Mouse (Mus musculus): ENCODE results near the gene Ing3. TPM values are rescaled to one million over a fixed set of nuclear protein-coding genes. Genes with fewer than 3 reads are reported as not detected.

Gene Ing3
- 51.1 and 51.7 TPM in 2 replicates for polyA plus RNA-seq (2014; fragmentation: Nextera tagmentation; extraction: Ambion mirVana)

DNA sequence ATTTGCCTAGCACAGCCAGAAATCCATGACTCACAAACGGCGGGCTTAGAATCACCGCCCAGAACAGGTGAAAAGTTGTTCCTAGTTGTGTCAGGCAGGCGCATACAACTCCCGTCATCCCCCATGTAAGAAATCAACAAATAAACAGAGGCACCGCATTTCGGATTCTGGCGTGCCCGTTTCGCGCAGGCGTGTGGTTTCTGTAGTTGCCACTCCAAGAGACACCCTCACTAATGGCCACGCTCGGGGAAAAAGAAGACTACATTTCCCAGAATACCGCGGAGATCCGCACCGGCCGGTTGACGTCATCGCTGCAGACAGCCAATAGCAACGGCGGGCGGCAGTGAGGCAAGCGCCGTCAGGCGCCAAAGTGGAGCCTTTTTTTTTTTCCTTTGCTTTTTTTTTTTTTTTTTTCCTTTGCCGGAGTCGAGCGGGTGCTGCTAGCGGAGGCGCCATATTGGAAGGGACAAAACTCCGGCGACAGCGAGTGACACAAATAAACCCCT, at the start of gene Ing3:
Gene Ing3 (plus strand): TSS at position 346 of the 506 bp plus-strand sequence.
- Histone ChIP-seq H3K27ac (replicated peaks; ENCODE audit: low read depth, low read length) (peak within 1 kb of the TSS; percentile 93), H3K9ac (replicated peaks; ENCODE audit: low read length) (peak within 1 kb of the TSS; percentile 79), H3K4me3 (ENCODE audit: low read depth, low read length) (peak within 1 kb of the TSS; percentile 64), H3K9me3 (replicated peaks; ENCODE audit: control insufficient read depth, low read length) (no peaks in the 10 kb centered on the region), H3K27me3 (ENCODE audit: control insufficient read depth, insufficient read depth, low read length) (no peaks in the 10 kb centered on the region), H3K4me2 (ENCODE audit: low read depth, low read length) (peak within 1 kb of the TSS; percentile 46), H3K4me1 (ENCODE audit: control insufficient read depth, insufficient read depth, low read length) (no peaks in the 10 kb centered on the region), H3K36me3 (replicated peaks; ENCODE audit: control insufficient read depth, insufficient read depth, low read depth, low read length) (no peaks in the 10 kb centered on the region)
- peak; percentile 99 for DNase-seq (ENCODE audit: low spot score)
- ATAC-seq (replicated peaks; ENCODE audit: insufficient number of reproducible peaks, low FRiP score, low TSS enrichment, low read depth) = peak; percentile 99
- WGBS = 0% methylated on average over 35 of the region's 35 CpGs

DNA sequence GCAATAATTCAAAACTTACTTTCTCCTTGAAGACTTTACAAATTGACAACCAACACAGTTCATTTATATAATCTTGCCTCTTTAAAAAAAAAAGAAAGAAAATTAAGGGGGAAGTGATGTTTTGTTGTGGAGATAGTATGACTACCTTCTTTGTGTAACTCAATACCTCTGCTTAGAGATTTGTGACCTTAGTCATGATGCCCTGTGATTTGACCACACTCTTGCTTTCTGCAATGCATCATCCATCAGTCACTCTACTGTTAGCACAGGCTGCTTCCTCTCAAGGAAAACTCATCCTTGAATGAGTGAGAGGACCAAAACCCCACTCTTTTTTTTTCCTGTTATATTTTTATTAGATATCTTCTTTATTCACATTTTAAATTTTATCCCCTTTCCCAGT, 39.7 kb upstream of the Ing3 start:
- DNase-seq (ENCODE audit: low spot score) (no peak), ATAC-seq (replicated peaks; ENCODE audit: insufficient number of reproducible peaks, low FRiP score, low TSS enrichment, low read depth) (no peak)
- Histone ChIP-seq H3K9me3 (replicated peaks; ENCODE audit: control insufficient read depth, low read length) (no peaks in the 10 kb centered on the region), H3K4me2 (ENCODE audit: low read depth, low read length) (no peak overlapping the region), H3K4me3 (ENCODE audit: low read depth, low read length) (no peak overlapping the region), H3K27ac (replicated peaks; ENCODE audit: low read depth, low read length) (no peak overlapping the region), H3K27me3 (ENCODE audit: control insufficient read depth, insufficient read depth, low read length) (no peaks in the 10 kb centered on the region), H3K36me3 (replicated peaks; ENCODE audit: control insufficient read depth, insufficient read depth, low read depth, low read length) (no peaks in the 10 kb centered on the region), H3K9ac (replicated peaks; ENCODE audit: low read length) (no peak overlapping the region), H3K4me1 (ENCODE audit: control insufficient read depth, insufficient read depth, low read length) (no peaks in the 10 kb centered on the region)

GRCm38 (mm10) chr6:21910804-21911203, 38.6 kb upstream of the Ing3 start:
- Histone ChIP-seq H3K9ac (replicated peaks; ENCODE audit: low read length) (no peak overlapping the region), H3K36me3 (replicated peaks; ENCODE audit: control insufficient read depth, insufficient read depth, low read depth, low read length) (no peaks in the 10 kb centered on the region), H3K4me3 (ENCODE audit: low read depth, low read length) (no peak overlapping the region), H3K4me2 (ENCODE audit: low read depth, low read length) (no peak overlapping the region), H3K4me1 (ENCODE audit: control insufficient read depth, insufficient read depth, low read length) (no peaks in the 10 kb centered on the region), H3K27ac (replicated peaks; ENCODE audit: low read depth, low read length) (no peak overlapping the region), H3K9me3 (replicated peaks; ENCODE audit: control insufficient read depth, low read length) (no peaks in the 10 kb centered on the region), H3K27me3 (ENCODE audit: control insufficient read depth, insufficient read depth, low read length) (no peaks in the 10 kb centered on the region)
- ATAC-seq (replicated peaks; ENCODE audit: insufficient number of reproducible peaks, low FRiP score, low TSS enrichment, low read depth) = no peak
- 87% methylated on average over 6 of the region's 6 CpGs for WGBS
- DNase-seq (ENCODE audit: low spot score) = no peak

GRCm38 (mm10) chr6:21916591-21916990, 32.8 kb upstream of the Ing3 start:
- H3K4me2 ChIP-seq (ENCODE audit: low read depth, low read length) = no peak overlapping the region
- H3K9ac ChIP-seq (replicated peaks; ENCODE audit: low read length) = no peak overlapping the region
- no peaks in the 10 kb centered on the region for H3K9me3 ChIP-seq (replicated peaks; ENCODE audit: control insufficient read depth, low read length)
- ATAC-seq (replicated peaks; ENCODE audit: insufficient number of reproducible peaks, low FRiP score, low TSS enrichment, low read depth) (no peak), DNase-seq (ENCODE audit: low spot score) (no peak)
- no peak overlapping the region for H3K4me3 ChIP-seq (ENCODE audit: low read depth, low read length)
- H3K36me3 ChIP-seq (replicated peaks; ENCODE audit: control insufficient read depth, insufficient read depth, low read depth, low read length) = no peaks in the 10 kb centered on the region
- no peak overlapping the region for H3K27ac ChIP-seq (replicated peaks; ENCODE audit: low read depth, low read length)
- WGBS = 87% methylated on average over 2 of the region's 2 CpGs
- H3K4me1 ChIP-seq (ENCODE audit: control insufficient read depth, insufficient read depth, low read length) = no peaks in the 10 kb centered on the region
- H3K27me3 ChIP-seq (ENCODE audit: control insufficient read depth, insufficient read depth, low read length) = no peaks in the 10 kb centered on the region

DNA sequence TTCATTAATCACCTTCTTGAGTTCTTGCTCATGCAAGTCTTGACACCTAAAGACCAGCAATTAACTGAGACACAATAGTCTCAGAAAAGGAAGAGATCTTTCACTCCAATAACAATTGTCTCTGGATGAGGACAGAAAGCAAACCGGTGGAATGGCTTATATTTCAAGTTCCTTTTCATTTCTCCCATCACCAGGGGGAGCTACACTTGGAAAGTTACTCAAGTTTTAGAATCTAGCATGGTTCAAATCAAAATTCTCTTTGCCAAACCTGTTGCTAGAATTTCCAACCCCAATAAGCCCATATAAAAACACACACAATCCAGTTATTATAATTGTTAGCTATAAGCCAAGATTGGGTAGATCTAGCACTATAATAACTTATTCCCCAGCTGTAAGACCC, 25.2 kb upstream of the Ing3 start:
- Histone ChIP-seq H3K27ac (replicated peaks; ENCODE audit: low read depth, low read length) (no peak overlapping the region), H3K36me3 (replicated peaks; ENCODE audit: control insufficient read depth, insufficient read depth, low read depth, low read length) (no peaks in the 10 kb centered on the region), H3K9ac (replicated peaks; ENCODE audit: low read length) (no peak overlapping the region), H3K4me3 (ENCODE audit: low read depth, low read length) (no peak overlapping the region), H3K4me1 (ENCODE audit: control insufficient read depth, insufficient read depth, low read length) (no peaks in the 10 kb centered on the region), H3K4me2 (ENCODE audit: low read depth, low read length) (no peak overlapping the region), H3K9me3 (replicated peaks; ENCODE audit: control insufficient read depth, low read length) (no peaks in the 10 kb centered on the region), H3K27me3 (ENCODE audit: control insufficient read depth, insufficient read depth, low read length) (no peaks in the 10 kb centered on the region)
- ATAC-seq (replicated peaks; ENCODE audit: insufficient number of reproducible peaks, low FRiP score, low TSS enrichment, low read depth) = no peak
- 28% methylated on average over 1 of the region's 1 CpGs for WGBS
- DNase-seq (ENCODE audit: low spot score) = peak; percentile 17

DNA sequence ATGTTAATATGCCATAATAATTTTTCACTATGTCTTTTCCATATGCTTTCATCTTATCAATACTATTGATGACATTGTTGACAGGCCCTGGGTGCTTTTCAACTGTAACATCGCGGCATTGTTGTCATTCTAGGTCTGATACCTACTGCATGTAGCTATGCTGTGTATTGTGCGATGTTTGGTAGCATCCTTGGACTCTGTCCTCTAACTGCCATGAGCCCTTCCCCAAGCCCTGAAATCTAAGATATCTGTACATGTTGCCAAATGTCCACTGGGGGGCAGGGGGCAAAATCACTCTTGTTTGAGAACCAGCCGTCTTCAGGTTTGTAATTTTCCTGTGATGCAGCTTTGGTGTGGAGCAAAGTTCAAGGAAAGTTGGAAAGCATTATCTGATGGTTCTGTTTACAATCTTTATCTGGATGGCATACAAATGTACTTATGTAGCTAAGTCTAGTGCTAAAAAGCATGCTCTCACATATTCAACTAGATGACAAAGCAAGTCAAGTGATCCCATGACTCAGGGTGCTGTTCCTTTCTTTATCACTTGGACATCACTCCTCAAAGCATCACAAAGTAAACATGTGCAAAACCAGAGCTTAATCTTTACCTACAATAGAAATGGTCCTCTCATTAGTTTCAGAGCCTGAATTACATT, 11.3 kb upstream of the Ing3 start:
- Histone ChIP-seq H3K9ac (replicated peaks; ENCODE audit: low read length) (no peak overlapping the region), H3K4me3 (ENCODE audit: low read depth, low read length) (no peak overlapping the region), H3K36me3 (replicated peaks; ENCODE audit: control insufficient read depth, insufficient read depth, low read depth, low read length) (no peaks in the 10 kb centered on the region), H3K9me3 (replicated peaks; ENCODE audit: control insufficient read depth, low read length) (no peaks in the 10 kb centered on the region), H3K27ac (replicated peaks; ENCODE audit: low read depth, low read length) (no peak overlapping the region), H3K4me2 (ENCODE audit: low read depth, low read length) (no peak overlapping the region), H3K4me1 (ENCODE audit: control insufficient read depth, insufficient read depth, low read length) (no peaks in the 10 kb centered on the region), H3K27me3 (ENCODE audit: control insufficient read depth, insufficient read depth, low read length) (no peaks in the 10 kb centered on the region)
- DNase-seq (ENCODE audit: low spot score) (no peak), ATAC-seq (replicated peaks; ENCODE audit: insufficient number of reproducible peaks, low FRiP score, low TSS enrichment, low read depth) (no peak)
- WGBS = 82% methylated on average over 4 of the region's 4 CpGs

DNA sequence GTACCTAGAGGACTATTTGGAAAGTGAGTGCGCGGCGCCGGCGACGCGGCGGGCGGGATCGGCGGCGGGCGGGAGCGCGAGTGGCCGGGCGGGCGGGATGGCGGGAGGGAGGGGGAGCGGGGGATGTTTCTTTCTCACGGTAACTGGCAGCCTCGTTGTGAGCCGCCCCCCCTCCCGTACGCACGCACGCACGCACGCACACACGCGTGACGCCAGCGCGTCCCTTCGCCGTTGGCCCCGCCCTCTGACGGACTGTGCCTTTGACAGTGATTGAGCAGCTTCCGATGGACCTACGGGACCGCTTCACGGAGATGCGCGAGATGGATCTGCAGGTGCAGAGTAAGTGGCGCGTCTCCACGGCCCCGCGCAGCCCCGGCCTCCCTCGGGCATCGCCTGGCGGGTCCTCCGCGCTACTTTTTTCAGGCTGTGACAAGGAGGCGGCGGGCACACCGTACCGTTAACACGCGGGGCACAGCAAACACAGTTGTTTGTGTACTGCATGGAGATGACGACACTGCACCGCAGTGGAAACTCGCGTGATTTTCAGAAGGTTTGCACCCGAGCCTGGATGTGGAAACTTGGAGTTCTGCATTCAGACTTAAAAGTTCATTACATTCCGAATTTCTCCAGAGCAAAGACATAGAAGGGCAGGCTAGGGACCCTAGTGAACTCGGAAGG, 539 bp downstream of the Ing3 start:
- ATAC-seq (replicated peaks; ENCODE audit: insufficient number of reproducible peaks, low FRiP score, low TSS enrichment, low read depth) (peak; percentile 95), DNase-seq (ENCODE audit: low spot score) (peak; percentile 96)
- Histone ChIP-seq H3K4me3 (ENCODE audit: low read depth, low read length) (peak overlapping the region; percentile 64), H3K27me3 (ENCODE audit: control insufficient read depth, insufficient read depth, low read length) (no peaks in the 10 kb centered on the region), H3K27ac (replicated peaks; ENCODE audit: low read depth, low read length) (peak overlapping the region; percentile 93), H3K9me3 (replicated peaks; ENCODE audit: control insufficient read depth, low read length) (no peaks in the 10 kb centered on the region), H3K36me3 (replicated peaks; ENCODE audit: control insufficient read depth, insufficient read depth, low read depth, low read length) (no peaks in the 10 kb centered on the region), H3K9ac (replicated peaks; ENCODE audit: low read length) (peak overlapping the region; percentile 79), H3K4me2 (ENCODE audit: low read depth, low read length) (peak overlapping the region; percentile 46), H3K4me1 (ENCODE audit: control insufficient read depth, insufficient read depth, low read length) (no peaks in the 10 kb centered on the region)
- WGBS = under 1% methylated on average over 68 of the region's 68 CpGs

DNA sequence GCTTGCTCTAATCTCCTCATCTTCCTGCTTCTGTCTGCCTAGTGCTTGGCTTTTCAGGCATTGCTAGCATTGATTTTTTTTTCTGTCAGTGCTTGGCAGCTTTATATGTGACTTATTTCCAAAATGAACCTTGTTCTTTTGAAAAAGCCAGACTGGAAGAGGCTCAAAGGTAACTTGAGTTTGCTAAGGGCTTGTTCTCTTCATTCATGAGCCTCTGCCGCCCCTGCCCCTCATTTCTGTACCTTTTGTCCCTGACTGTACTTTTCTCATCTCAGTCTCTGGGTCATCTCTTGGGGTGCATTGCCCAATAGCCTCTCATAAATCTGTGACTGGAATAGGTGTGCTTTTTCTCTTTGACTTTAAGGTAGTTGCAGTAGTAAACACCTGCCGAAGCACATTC, 1.3 kb downstream of the Ing3 start:
- 0 out of 2 replicates have a peak overlapping the region, but pooled peaks have one; percentile 62 for H3K9ac ChIP-seq (replicated peaks; ENCODE audit: low read length)
- H3K4me3 ChIP-seq (ENCODE audit: low read depth, low read length) = peak overlapping the region; percentile 64
- H3K36me3 ChIP-seq (replicated peaks; ENCODE audit: control insufficient read depth, insufficient read depth, low read depth, low read length) = no peaks in the 10 kb centered on the region
- no peaks in the 10 kb centered on the region for H3K27me3 ChIP-seq (ENCODE audit: control insufficient read depth, insufficient read depth, low read length)
- 87% methylated on average over 2 of the region's 2 CpGs for WGBS
- H3K4me2 ChIP-seq (ENCODE audit: low read depth, low read length) = peak overlapping the region; percentile 46
- H3K4me1 ChIP-seq (ENCODE audit: control insufficient read depth, insufficient read depth, low read length) = no peaks in the 10 kb centered on the region
- ATAC-seq (replicated peaks; ENCODE audit: insufficient number of reproducible peaks, low FRiP score, low TSS enrichment, low read depth) = no peak
- no peaks in the 10 kb centered on the region for H3K9me3 ChIP-seq (replicated peaks; ENCODE audit: control insufficient read depth, low read length)
- no peak overlapping the region for H3K27ac ChIP-seq (replicated peaks; ENCODE audit: low read depth, low read length)
- no peak for DNase-seq (ENCODE audit: low spot score)

Data from embryonic facial prominence, embryonic 11.5 days (tissue).